Mouse (Mus musculus): ENCODE data around the gene A130010J15Rik. TPM values are rescaled to one million over a fixed set of nuclear protein-coding genes. Genes with fewer than 3 reads are reported as not detected.

A130010J15Rik gene
- total and polyA plus RNA-seq, 2 experiments, result 3.5 to 8.1 TPM

DNA sequence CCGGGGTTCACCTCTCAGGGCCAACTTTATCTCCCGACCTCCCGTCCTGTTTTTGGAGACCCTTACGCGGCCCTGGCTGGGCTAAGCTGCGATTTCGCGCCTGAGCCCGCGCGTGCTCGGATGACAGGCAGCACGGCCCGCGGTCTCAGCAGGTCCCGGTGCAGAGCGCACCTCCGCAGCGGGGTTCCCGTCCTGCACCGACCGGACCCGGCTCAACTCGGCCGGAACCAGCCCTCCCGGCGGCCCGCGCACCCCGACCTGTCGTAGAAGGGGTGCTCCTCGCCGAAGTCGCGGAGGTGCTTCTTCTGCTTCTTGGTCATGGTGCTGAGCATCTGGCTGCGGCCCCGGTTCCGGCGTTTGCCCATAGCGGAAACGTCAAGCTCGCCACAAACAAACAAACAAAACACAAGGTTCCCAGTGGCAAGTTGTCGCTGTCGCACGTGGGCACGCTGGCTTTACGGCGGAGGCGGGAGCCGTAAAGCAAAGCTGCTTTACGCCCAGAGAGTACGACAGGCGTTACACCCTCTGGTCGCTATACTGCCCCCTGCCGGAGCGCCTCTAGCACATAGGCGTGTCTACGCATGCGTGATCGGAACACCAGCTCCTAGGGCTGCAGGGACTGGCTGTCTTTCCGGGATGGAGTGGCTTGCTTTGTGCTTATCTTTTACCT is 37.9 kb upstream of the A130010J15Rik start, which contains the start of gene Diexf:
TSS of gene Diexf (minus strand) at position 487 of the 670 bp plus-strand sequence.
- H3K79me2 ChIP-seq (ENCODE audit: control insufficient read depth, insufficient read depth, low read length), result peaks cover 3% of the 10 kb centered on the region; the same call in 1 of the 2 replicates
- H3K27ac ChIP-seq (replicated peaks; ENCODE audit: insufficient read depth, low read depth, low read length), result peak within 1 kb of the TSS; percentile 70
- TF ChIP-seq POLR2A (IDR thresholded peaks at IDR 0.05; ENCODE audit: extremely low read depth, insufficient read depth, low read length), result peak; percentile 55; the same call in 1 of the 2 replicates
- peak; percentile 98 for TF ChIP-seq CTCF (IDR thresholded peaks at IDR 0.05; ENCODE audit: low read depth, low read length)
- H3K4me3 ChIP-seq (ENCODE audit: insufficient read depth, low read depth, low read length), result peak within 1 kb of the TSS; percentile 74
- peaks cover 3% of the 10 kb centered on the region; the same call in 1 of the 2 replicates for H3K4me1 ChIP-seq (ENCODE audit: control insufficient read depth, insufficient read depth, low read length)
- H3K36me3 ChIP-seq (ENCODE audit: control insufficient read depth, insufficient read depth, low read length), result peaks cover 2% of the 10 kb centered on the region; the same call in 1 of the 2 replicates
- H3K27me3 ChIP-seq (ENCODE audit: control insufficient read depth, insufficient read depth, low read length), result no peaks in the 10 kb centered on the region
- WGBS, result under 1% methylated on average over 61 of the region's 61 CpGs
- peak; percentile 93 for DNase-seq (ENCODE audit: extremely low read depth, low read depth, low spot score)
- peak within 1 kb of the TSS; percentile 89 for H3K9ac ChIP-seq (ENCODE audit: low read depth, low read length)

DNA sequence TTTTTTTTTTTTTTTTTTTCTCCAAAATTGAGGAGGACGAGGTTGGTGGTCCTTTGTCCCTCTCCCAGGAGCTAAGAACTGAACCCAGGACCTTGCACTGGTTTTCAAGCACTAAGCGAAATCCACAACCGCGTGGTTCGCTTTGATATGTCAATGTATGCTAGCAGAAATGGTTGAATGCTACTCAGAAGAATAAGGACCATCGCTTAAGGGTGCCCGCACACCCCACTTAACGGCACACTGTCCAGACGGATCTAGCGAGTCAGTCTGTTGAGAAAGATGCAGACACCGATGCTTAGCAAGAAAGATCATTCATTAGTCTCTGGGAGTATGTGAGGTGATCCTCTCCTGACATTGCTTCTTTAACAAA is 37.4 kb upstream of the A130010J15Rik start:
- Histone ChIP-seq H3K4me1 (ENCODE audit: control insufficient read depth, insufficient read depth, low read length) (peaks cover 3% of the 10 kb centered on the region; the same call in 1 of the 2 replicates), H3K27me3 (ENCODE audit: control insufficient read depth, insufficient read depth, low read length) (no peaks in the 10 kb centered on the region), H3K27ac (replicated peaks; ENCODE audit: insufficient read depth, low read depth, low read length) (no peak overlapping the region), H3K9ac (ENCODE audit: low read depth, low read length) (no peak overlapping the region), H3K4me3 (ENCODE audit: insufficient read depth, low read depth, low read length) (no peak overlapping the region; the same call in 1 of the 2 replicates), H3K79me2 (ENCODE audit: control insufficient read depth, insufficient read depth, low read length) (peaks cover 3% of the 10 kb centered on the region; the same call in 1 of the 2 replicates), H3K36me3 (ENCODE audit: control insufficient read depth, insufficient read depth, low read length) (0 out of 2 replicates have a peak, but pooled peaks cover 2% of the 10 kb centered on the region)
- TF ChIP-seq CTCF (IDR thresholded peaks at IDR 0.05; ENCODE audit: low read depth, low read length) (no peak), POLR2A (IDR thresholded peaks at IDR 0.05; ENCODE audit: extremely low read depth, insufficient read depth, low read length) (no peak)
- WGBS, result 25% methylated on average over 11 of the region's 11 CpGs
- no peak for DNase-seq (ENCODE audit: extremely low read depth, low read depth, low spot score)

GRCm38 (mm10) chr1:193130839-193131238 is 37.0 kb upstream of the A130010J15Rik start:
- no peak for DNase-seq (ENCODE audit: extremely low read depth, low read depth, low spot score)
- TF ChIP-seq CTCF (IDR thresholded peaks at IDR 0.05; ENCODE audit: low read depth, low read length), result no peak
- H3K79me2 ChIP-seq (ENCODE audit: control insufficient read depth, insufficient read depth, low read length), result peaks cover 3% of the 10 kb centered on the region; the same call in 1 of the 2 replicates
- no peaks in the 10 kb centered on the region for H3K27me3 ChIP-seq (ENCODE audit: control insufficient read depth, insufficient read depth, low read length)
- WGBS, result 59% methylated on average over 8 of the region's 8 CpGs
- no peak overlapping the region for H3K4me3 ChIP-seq (ENCODE audit: insufficient read depth, low read depth, low read length)
- H3K36me3 ChIP-seq (ENCODE audit: control insufficient read depth, insufficient read depth, low read length), result 0 out of 2 replicates have a peak, but pooled peaks cover 2% of the 10 kb centered on the region
- H3K4me1 ChIP-seq (ENCODE audit: control insufficient read depth, insufficient read depth, low read length), result peaks cover 3% of the 10 kb centered on the region; the same call in 1 of the 2 replicates
- no peak overlapping the region for H3K9ac ChIP-seq (ENCODE audit: low read depth, low read length)
- no peak overlapping the region for H3K27ac ChIP-seq (replicated peaks; ENCODE audit: insufficient read depth, low read depth, low read length)

DNA sequence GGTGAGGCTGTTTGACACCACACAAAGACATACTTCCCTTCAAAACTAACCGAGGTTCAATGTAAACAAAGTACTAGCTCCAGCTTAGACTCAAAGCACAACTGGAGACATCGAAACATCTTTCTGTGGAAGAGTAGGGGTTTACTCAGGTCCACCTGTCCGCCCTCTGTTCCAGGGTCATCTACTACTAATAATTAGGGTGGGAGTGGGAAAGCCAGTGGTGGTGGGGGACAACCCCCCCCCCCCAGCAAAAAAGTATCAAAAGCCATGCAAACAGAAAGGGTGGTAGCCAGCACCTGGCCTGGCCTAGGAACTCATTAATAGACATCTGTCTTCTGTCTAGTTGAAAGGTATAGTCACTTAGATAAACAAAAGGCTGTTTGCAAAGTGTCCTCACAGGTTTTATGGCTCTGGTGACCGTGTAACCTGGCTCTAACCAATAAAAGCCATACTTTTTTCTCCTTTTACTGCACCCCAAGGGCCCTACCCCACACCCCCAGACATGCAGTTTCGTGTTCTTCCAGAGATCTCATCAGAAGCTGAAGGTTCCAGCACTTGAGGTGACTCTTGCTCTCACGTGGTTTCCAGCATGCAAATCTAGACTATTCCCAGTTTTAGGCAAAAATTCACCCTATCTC is 36.4 kb upstream of the A130010J15Rik start:
- Histone ChIP-seq H3K4me3 (ENCODE audit: insufficient read depth, low read depth, low read length) (no peak overlapping the region), H3K4me1 (ENCODE audit: control insufficient read depth, insufficient read depth, low read length) (peaks cover 3% of the 10 kb centered on the region; the same call in 1 of the 2 replicates), H3K27ac (replicated peaks; ENCODE audit: insufficient read depth, low read depth, low read length) (no peak overlapping the region), H3K27me3 (ENCODE audit: control insufficient read depth, insufficient read depth, low read length) (no peaks in the 10 kb centered on the region), H3K36me3 (ENCODE audit: control insufficient read depth, insufficient read depth, low read length) (0 out of 2 replicates have a peak, but pooled peaks cover 1% of the 10 kb centered on the region), H3K9ac (ENCODE audit: low read depth, low read length) (no peak overlapping the region), H3K79me2 (ENCODE audit: control insufficient read depth, insufficient read depth, low read length) (peaks cover 3% of the 10 kb centered on the region; the same call in 1 of the 2 replicates)
- 71% methylated on average over 6 of the region's 6 CpGs for WGBS
- no peak for TF ChIP-seq POLR2A (IDR thresholded peaks at IDR 0.05; ENCODE audit: extremely low read depth, insufficient read depth, low read length)
- TF ChIP-seq CTCF (IDR thresholded peaks at IDR 0.05; ENCODE audit: low read depth, low read length), result no peak
- no peak for DNase-seq (ENCODE audit: extremely low read depth, low read depth, low spot score)

DNA sequence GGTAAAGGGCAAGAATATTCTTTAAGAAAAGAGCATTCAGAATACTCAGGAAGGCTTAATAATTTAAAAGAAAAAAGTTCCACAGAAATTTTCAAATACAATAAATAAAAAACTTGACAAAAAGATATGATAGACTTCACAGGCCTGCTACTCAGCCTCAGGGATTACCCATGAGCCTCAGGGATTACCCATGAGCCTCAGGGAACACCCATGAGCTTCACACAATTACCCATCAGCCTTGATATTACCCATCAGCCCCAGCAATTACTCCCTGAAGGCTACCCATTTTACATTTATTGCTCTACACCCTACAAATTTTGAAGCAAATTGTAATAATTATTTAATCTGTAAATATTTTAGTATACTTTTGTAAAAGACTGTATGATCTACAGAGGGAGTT is 35.5 kb upstream of the A130010J15Rik start:
- Histone ChIP-seq H3K27me3 (ENCODE audit: control insufficient read depth, insufficient read depth, low read length) (no peaks in the 10 kb centered on the region), H3K27ac (replicated peaks; ENCODE audit: insufficient read depth, low read depth, low read length) (no peak overlapping the region), H3K4me3 (ENCODE audit: insufficient read depth, low read depth, low read length) (no peak overlapping the region), H3K4me1 (ENCODE audit: control insufficient read depth, insufficient read depth, low read length) (peaks cover 3% of the 10 kb centered on the region; the same call in 1 of the 2 replicates), H3K9ac (ENCODE audit: low read depth, low read length) (no peak overlapping the region), H3K36me3 (ENCODE audit: control insufficient read depth, insufficient read depth, low read length) (no peaks in the 10 kb centered on the region), H3K79me2 (ENCODE audit: control insufficient read depth, insufficient read depth, low read length) (peaks cover 3% of the 10 kb centered on the region; the same call in 1 of the 2 replicates)
- no peak for DNase-seq (ENCODE audit: extremely low read depth, low read depth, low spot score)
- no peak for TF ChIP-seq CTCF (IDR thresholded peaks at IDR 0.05; ENCODE audit: low read depth, low read length)
- no peak for TF ChIP-seq POLR2A (IDR thresholded peaks at IDR 0.05; ENCODE audit: extremely low read depth, insufficient read depth, low read length)

All from liver, adult 2 months (tissue).